Mouse (Mus musculus): Measurements from ENCODE around the gene Vwce.

DNA sequence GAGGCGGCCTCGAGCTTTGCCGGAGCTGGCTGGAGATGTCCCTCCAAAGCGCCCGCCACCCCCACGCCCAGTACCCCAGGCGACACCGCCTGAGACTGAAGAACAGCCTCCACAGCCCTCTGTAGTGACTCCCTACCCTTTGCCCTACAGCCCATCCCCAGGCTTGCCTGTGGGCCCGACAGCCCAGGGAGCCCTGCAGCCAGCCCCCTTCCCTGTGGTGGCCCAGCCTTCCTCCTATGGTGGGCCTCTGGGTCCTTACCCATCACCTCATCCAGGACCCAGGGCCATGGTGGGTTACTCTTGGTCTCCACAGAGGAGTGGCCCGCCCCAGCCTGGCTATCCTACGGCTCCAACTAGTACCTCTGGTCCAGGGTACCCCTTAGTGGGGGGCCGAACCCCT is 78.6 kb downstream of the Vwce start:
- no peak for TF ChIP-seq GATA1 (IDR thresholded peaks at IDR 0.05; ENCODE audit: low read length)
- no peak for TF ChIP-seq TAL1 (IDR thresholded peaks at IDR 0.05; ENCODE audit: low read length)
